Mouse (Mus musculus) erythroblast, embryonic 14.5 days (primary cell): ENCODE measurements around the gene Kifc5b.

Experiments
- GATA1 ChIP-seq: IDR thresholded peaks from 2 replicates; pipeline ENCODE4 v1.6.1; 2012; ENCODE audit warnings: low read length, inconsistent platforms, mixed read lengths
- TAL1 ChIP-seq: IDR thresholded peaks from 3 replicates; pipeline ENCODE4 v1.6.1; 2012; ENCODE audit warnings: low read length, inconsistent platforms, mixed read lengths

GRCm38 (mm10) chr17:26877927-26878326, 39.0 kb upstream of the Kifc5b start:
- TF ChIP-seq GATA1: no peak
- no peak for TF ChIP-seq TAL1
